12 mouse cellular contexts compared by ENCODE assay signal in the genomic region with DNA sequence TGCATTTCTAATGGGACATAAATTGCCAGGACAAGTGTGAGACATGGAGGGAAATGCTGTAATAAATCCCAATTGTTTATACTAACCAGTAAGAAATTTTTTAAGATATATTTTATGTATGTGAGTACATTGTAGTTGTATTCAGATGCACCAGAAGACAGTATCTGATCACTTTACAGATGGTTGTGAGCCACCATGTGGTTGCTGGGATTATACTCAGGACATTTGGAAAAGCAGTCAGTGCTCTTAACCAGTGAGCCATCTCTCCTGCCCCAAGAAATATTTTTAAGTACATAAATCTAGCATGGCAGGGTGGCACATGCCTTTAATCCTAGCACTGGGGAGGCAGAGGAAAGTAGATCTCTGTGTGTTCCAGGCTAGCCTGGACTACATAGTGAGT.
"Had no signal": no experiment of that assay in that cellular context is flagged by ENCODE, and none has a peak within 500 bp of the region (broad histone marks: within the 10 kb centered on the region; RNA-seq: fewer than 3 reads in every experiment).

No protein-coding gene starts in this region.

- H3K9ac ChIP-seq: limb, embryonic 12.5 days; liver, embryonic 13.5 days; midbrain, embryonic 15.5 days; neural tube, embryonic 13.5 days had no signal

- H3K36me3 ChIP-seq: limb, embryonic 12.5 days; liver, embryonic 13.5 days; midbrain, embryonic 15.5 days; neural tube, embryonic 13.5 days had no signal

- H3K27me3 ChIP-seq: limb, embryonic 12.5 days; liver, embryonic 13.5 days; midbrain, embryonic 15.5 days; neural tube, embryonic 13.5 days had no signal

- DNase-seq: kidney, postnatal 4 days; liver; liver, embryonic 13.5 days; lung, adult 18-20 months; retina, postnatal 1 day; right cerebral cortex, postnatal 4 days; spleen, adult 18-20 months; thymus, adult 18-20 months; thymus, postnatal 14 days had no signal

- H3K4me3 ChIP-seq: limb, embryonic 12.5 days; liver, embryonic 13.5 days; midbrain, embryonic 15.5 days; neural tube, embryonic 13.5 days had no signal

- H3K4me1 ChIP-seq: limb, embryonic 12.5 days; midbrain, embryonic 15.5 days; neural tube, embryonic 13.5 days had no signal

- H3K27ac ChIP-seq: limb, embryonic 12.5 days; liver, embryonic 13.5 days; midbrain, embryonic 15.5 days; neural tube, embryonic 13.5 days had no signal

- H3K9me3 ChIP-seq: limb, embryonic 12.5 days; liver, embryonic 13.5 days; midbrain, embryonic 15.5 days; neural tube, embryonic 13.5 days had no signal
